In genomic region chr1:188214885-188215611, GRCm38 (mm10) we compare ENCODE assay signal across 14 mouse cellular contexts. TPM values are rescaled to one million over a fixed set of nuclear protein-coding genes. Genes with fewer than 3 reads are reported as not detected.
DNase-seq lines count a peak whose midpoint lies in the region; ATAC-seq and TF ChIP-seq lines count a peak whose summit lies in the region.
"Had no signal": no experiment of that assay in that cellular context is flagged by ENCODE, and none has a peak within 500 bp of the region (broad histone marks: within the 10 kb centered on the region; RNA-seq: fewer than 3 reads in every experiment).

No protein-coding gene starts in this region.

- TF ChIP-seq CTCF in brain, embryonic 14.5 days (IDR thresholded peaks at IDR 0.05; ENCODE audit: borderline replicate concordance, extremely low read depth, insufficient read depth, insufficient read length), result no peak

- no peak for TF ChIP-seq POLR2A in brain, embryonic 14.5 days (IDR thresholded peaks at IDR 0.05; ENCODE audit: borderline replicate concordance, extremely low read depth, insufficient read depth, insufficient read length, poor library complexity, severe bottlenecking)

- no peak overlapping the region for H3K4me3 ChIP-seq in forebrain, embryonic 14.5 days (ENCODE audit: low read depth, low read length)
- H3K4me3 ChIP-seq in forebrain, embryonic 12.5 days (replicated peaks), result no peak overlapping the region
- no peak overlapping the region for H3K4me3 ChIP-seq in hindbrain, embryonic 10.5 days
- no peak overlapping the region for H3K4me3 ChIP-seq in hindbrain, embryonic 11.5 days (ENCODE audit: low read depth, low read length)
- H3K4me3 ChIP-seq: midbrain, embryonic 13.5 days; neural tube, embryonic 12.5 days had no signal

- H3K4me2 ChIP-seq in forebrain, embryonic 14.5 days (ENCODE audit: low read length), result no peak overlapping the region
- no peak overlapping the region for H3K4me2 ChIP-seq in forebrain, embryonic 12.5 days
- no peak overlapping the region for H3K4me2 ChIP-seq in hindbrain, embryonic 11.5 days (replicated peaks; ENCODE audit: low read depth, low read length)
- H3K4me2 ChIP-seq: hindbrain, embryonic 14.5 days; midbrain, embryonic 13.5 days; neural tube, embryonic 12.5 days had no signal

- no peaks in the 10 kb centered on the region for H3K36me3 ChIP-seq in forebrain, embryonic 14.5 days (ENCODE audit: control insufficient read depth, insufficient read depth, low read length)
- H3K36me3 ChIP-seq in forebrain, embryonic 12.5 days (replicated peaks), result no peaks in the 10 kb centered on the region
- no peaks in the 10 kb centered on the region for H3K36me3 ChIP-seq in hindbrain, embryonic 10.5 days
- H3K36me3 ChIP-seq in hindbrain, embryonic 11.5 days (ENCODE audit: control insufficient read depth, insufficient read depth, low read length), result no peaks in the 10 kb centered on the region
- H3K36me3 ChIP-seq: midbrain, embryonic 13.5 days; neural tube, embryonic 12.5 days had no signal

- intact Hi-C loops in left cerebral cortex, postnatal 4 days (cut with DNase I), result no loop called here

- H3K9me3 ChIP-seq in forebrain, embryonic 14.5 days (replicated peaks; ENCODE audit: control insufficient read depth, low read length), result no peaks in the 10 kb centered on the region
- no peaks in the 10 kb centered on the region for H3K9me3 ChIP-seq in forebrain, embryonic 12.5 days
- no peaks in the 10 kb centered on the region for H3K9me3 ChIP-seq in hindbrain, embryonic 10.5 days
- H3K9me3 ChIP-seq in hindbrain, embryonic 11.5 days (ENCODE audit: control insufficient read depth, low read length), result no peaks in the 10 kb centered on the region
- H3K9me3 ChIP-seq: midbrain, embryonic 13.5 days; neural tube, embryonic 12.5 days had no signal

- no peak overlapping the region for H3K9ac ChIP-seq in forebrain, embryonic 14.5 days (ENCODE audit: low read length)
- H3K9ac ChIP-seq in forebrain, embryonic 12.5 days, result no peak overlapping the region
- H3K9ac ChIP-seq in hindbrain, embryonic 11.5 days (ENCODE audit: low read depth, low read length), result no peak overlapping the region
- H3K9ac ChIP-seq: hindbrain, embryonic 14.5 days; liver, embryonic 14.5 days; midbrain, embryonic 13.5 days; neural tube, embryonic 12.5 days had no signal

- H3K27me3 ChIP-seq in forebrain, embryonic 14.5 days (replicated peaks; ENCODE audit: control insufficient read depth, insufficient read depth, low read length), result no peaks in the 10 kb centered on the region
- 0 out of 2 replicates have a peak, but pooled peaks cover 4% of the 10 kb centered on the region for H3K27me3 ChIP-seq in forebrain, embryonic 12.5 days
- H3K27me3 ChIP-seq in hindbrain, embryonic 10.5 days (ENCODE audit: insufficient read depth, poor library complexity, severe bottlenecking), result no peaks in the 10 kb centered on the region
- no peaks in the 10 kb centered on the region for H3K27me3 ChIP-seq in hindbrain, embryonic 11.5 days (ENCODE audit: control insufficient read depth, insufficient read depth, low read length)
- H3K27me3 ChIP-seq: midbrain, embryonic 13.5 days; neural tube, embryonic 12.5 days had no signal

- no peaks in the 10 kb centered on the region for H3K4me1 ChIP-seq in forebrain, embryonic 14.5 days (ENCODE audit: control insufficient read depth, insufficient read depth, low read length)
- H3K4me1 ChIP-seq in forebrain, embryonic 12.5 days, result peaks cover 4% of the 10 kb centered on the region
- H3K4me1 ChIP-seq in hindbrain, embryonic 10.5 days (replicated peaks), result 0 out of 2 replicates have a peak, but pooled peaks cover 4% of the 10 kb centered on the region
- no peaks in the 10 kb centered on the region for H3K4me1 ChIP-seq in hindbrain, embryonic 11.5 days (replicated peaks; ENCODE audit: control insufficient read depth, insufficient read depth, low read length)
- H3K4me1 ChIP-seq: neural tube, embryonic 12.5 days had no signal

- no peak for ATAC-seq in forebrain, embryonic 14.5 days
- no peak for ATAC-seq in forebrain, embryonic 12.5 days (ENCODE audit: low FRiP score)
- ATAC-seq in hindbrain, embryonic 11.5 days (ENCODE audit: low FRiP score), result no peak
- ATAC-seq: midbrain, embryonic 13.5 days had no signal

- H3K27ac ChIP-seq in forebrain, embryonic 14.5 days (ENCODE audit: low read depth, low read length), result no peak overlapping the region
- no peak overlapping the region for H3K27ac ChIP-seq in forebrain, embryonic 12.5 days
- no peak overlapping the region for H3K27ac ChIP-seq in hindbrain, embryonic 10.5 days
- no peak overlapping the region for H3K27ac ChIP-seq in hindbrain, embryonic 11.5 days (ENCODE audit: low read depth, low read length)
- H3K27ac ChIP-seq: hindbrain, embryonic 14.5 days; liver, embryonic 14.5 days; midbrain, embryonic 13.5 days; neural tube, embryonic 12.5 days had no signal

- DNase-seq in forebrain, embryonic 14.5 days (ENCODE audit: low spot score), result peak; percentile 5
- peak; percentile 9 for DNase-seq in hindbrain, embryonic 10.5 days (ENCODE audit: low spot score)
- no peak for DNase-seq in hindbrain, embryonic 11.5 days (ENCODE audit: low spot score)
- DNase-seq in brain, embryonic 14.5 days (ENCODE audit: low read depth), result peak; percentile 16
- DNase-seq in kidney, postnatal 10 days, result peak; percentile 35
- no peak for DNase-seq in left cerebral cortex, postnatal 4 days
- no peak for DNase-seq in frontal cortex, postnatal 14 days (ENCODE audit: low spot score in 2 of 2)
- DNase-seq: gastrocnemius, postnatal 14 days; right cerebral cortex, adult 18-20 months had no signal

- WGBS in forebrain, embryonic 14.5 days, result 48% methylated on average over 10 of the region's 10 CpGs
- WGBS in forebrain, embryonic 12.5 days, result 53% methylated on average over 10 of the region's 10 CpGs
- WGBS in hindbrain, embryonic 10.5 days, result 61% methylated on average over 10 of the region's 10 CpGs
- WGBS in hindbrain, embryonic 11.5 days, result 62% methylated on average over 10 of the region's 10 CpGs

RNA-seq across cellular contexts. Expression of gene Ush2a, which starts 46.8 kb away (rescaled TPM):
- 0.30 and 0.33 TPM in 2 replicates for polyA plus RNA-seq in forebrain, embryonic 14.5 days (2014; fragmentation: Nextera tagmentation; extraction: Ambion mirVana)
- polyA plus RNA-seq in forebrain, embryonic 12.5 days (2016; fragmentation: Nextera tagmentation; extraction: Ambion mirVana), result 0.03 and 0.13 TPM in 2 replicates
- polyA plus RNA-seq in hindbrain, embryonic 10.5 days (2016; fragmentation: Nextera tagmentation; extraction: Ambion mirVana), result 0.16 and 0.17 TPM in 2 replicates
- polyA plus RNA-seq in hindbrain, embryonic 11.5 days (2014; fragmentation: Nextera tagmentation; extraction: Ambion mirVana), result 0.26 and 0.39 TPM in 2 replicates
- 0.20 and 0.29 TPM in 2 replicates for polyA plus RNA-seq in brain, embryonic 14.5 days (2012; rRNA removed)
- under 1 TPM; 0.08 to 0.38 TPM for total RNA-seq in left cerebral cortex, postnatal 4 days (2021)
- total RNA-seq: gastrocnemius, postnatal 14 days had no signal

Comparison
In these comparisons a context has a peak if more than half of its experiments do, and no peak if none do; other contexts are left out.
1. DNase-seq: peak in forebrain, embryonic 14.5 days (single experiment), hindbrain, embryonic 10.5 days (single experiment), brain, embryonic 14.5 days (single experiment) and kidney, postnatal 10 days (single experiment); none in hindbrain, embryonic 11.5 days (single experiment), left cerebral cortex, postnatal 4 days (single experiment) and frontal cortex, postnatal 14 days (0 of 2).